Mouse (Mus musculus) gastrocnemius, postnatal 10 days (tissue): ENCODE data around the gene Enox1. TPM values are rescaled to one million over a fixed set of nuclear protein-coding genes. Genes with fewer than 3 reads are reported as not detected.

ENCODE experiments used
- DNase-seq: peaks from one replicate; pipeline ENCODE4 v3.0.0; 2021; ENCODE audit warnings: mixed read lengths
- total RNA-seq, 2 experiments: library from RNA; stranded (reverse); gene quantifications; 2 replicates each; pipeline ENCODE4 v1.2.3; 2021

The Enox1 gene
- total RNA-seq, 2 experiments from 2014 or later, result 3.5 to 4.3 TPM

GRCm38 (mm10) chr14:77456066-77456465, 299.5 kb downstream of the Enox1 start:
- DNase-seq, result no peak

GRCm38 (mm10) chr14:77456876-77457275, 300.3 kb downstream of the Enox1 start:
- no peak for DNase-seq

GRCm38 (mm10) chr14:77458217-77458616, 301.7 kb downstream of the Enox1 start:
- DNase-seq, result no peak

- no peak for DNase-seq
Observed at GRCm38 (mm10) chr14:77463919-77464318, 307.4 kb downstream of the Enox1 start.

- no peak for DNase-seq
Observed at GRCm38 (mm10) chr14:77464782-77465181, 308.2 kb downstream of the Enox1 start.

GRCm38 (mm10) chr14:77470577-77470976, 314.0 kb downstream of the Enox1 start:
- DNase-seq, result no peak

- no peak for DNase-seq
Observed at GRCm38 (mm10) chr14:77473501-77473900, 316.9 kb downstream of the Enox1 start.

GRCm38 (mm10) chr14:77474026-77474425, 317.5 kb downstream of the Enox1 start:
- DNase-seq, result no peak

GRCm38 (mm10) chr14:77475134-77475820, 318.7 kb downstream of the Enox1 start:
- DNase-seq, result no peak

- no peak for DNase-seq
Observed at GRCm38 (mm10) chr14:77477704-77478103, 321.1 kb downstream of the Enox1 start.

GRCm38 (mm10) chr14:77478210-77478609, 321.6 kb downstream of the Enox1 start:
- no peak for DNase-seq

GRCm38 (mm10) chr14:77478692-77479091, 322.1 kb downstream of the Enox1 start:
- no peak for DNase-seq

- no peak for DNase-seq
Observed at GRCm38 (mm10) chr14:77483076-77483475, 326.5 kb downstream of the Enox1 start.

- DNase-seq, result peak; percentile 82
Observed at GRCm38 (mm10) chr14:77484951-77485447, 328.4 kb downstream of the Enox1 start.

- no peak for DNase-seq
Observed at GRCm38 (mm10) chr14:77490699-77491098, 334.1 kb downstream of the Enox1 start.

- no peak for DNase-seq
Observed at GRCm38 (mm10) chr14:77491731-77492130, 335.2 kb downstream of the Enox1 start.

- DNase-seq, result no peak
Observed at GRCm38 (mm10) chr14:77499996-77500581, 343.5 kb downstream of the Enox1 start.

GRCm38 (mm10) chr14:77504458-77505135, 348.0 kb downstream of the Enox1 start:
- DNase-seq, result peak; percentile 17

GRCm38 (mm10) chr14:77506341-77506740, 349.8 kb downstream of the Enox1 start:
- no peak for DNase-seq

GRCm38 (mm10) chr14:77508036-77508435, 351.5 kb downstream of the Enox1 start:
- DNase-seq, result peak; percentile 55

- DNase-seq, result no peak
Observed at GRCm38 (mm10) chr14:77509042-77509441, 352.5 kb downstream of the Enox1 start.

GRCm38 (mm10) chr14:77509924-77510323, 353.4 kb downstream of the Enox1 start:
- DNase-seq, result no peak

- DNase-seq, result no peak
Observed at GRCm38 (mm10) chr14:77511137-77511870, 354.7 kb downstream of the Enox1 start.
